Mouse (Mus musculus) olfactory bulb, adult 2 months (tissue): ENCODE results near the gene Mrpl34.

Experiments used
- CTCF ChIP-seq: fragments of 200-500 bp; IDR thresholded peaks from 2 replicates; pipeline ENCODE4 v1.5.1; 2012; ENCODE audit warnings: low read depth, mild to moderate bottlenecking, low read length, moderate library complexity; ENCODE audit not compliant: insufficient read depth
- POLR2A ChIP-seq: fragments of 200-500 bp; IDR thresholded peaks from 2 replicates; pipeline ENCODE4 v1.6.1; 2012; ENCODE audit warnings: mild to moderate bottlenecking, low read depth, low read length, moderate library complexity; ENCODE audit not compliant: insufficient read depth

DNA sequence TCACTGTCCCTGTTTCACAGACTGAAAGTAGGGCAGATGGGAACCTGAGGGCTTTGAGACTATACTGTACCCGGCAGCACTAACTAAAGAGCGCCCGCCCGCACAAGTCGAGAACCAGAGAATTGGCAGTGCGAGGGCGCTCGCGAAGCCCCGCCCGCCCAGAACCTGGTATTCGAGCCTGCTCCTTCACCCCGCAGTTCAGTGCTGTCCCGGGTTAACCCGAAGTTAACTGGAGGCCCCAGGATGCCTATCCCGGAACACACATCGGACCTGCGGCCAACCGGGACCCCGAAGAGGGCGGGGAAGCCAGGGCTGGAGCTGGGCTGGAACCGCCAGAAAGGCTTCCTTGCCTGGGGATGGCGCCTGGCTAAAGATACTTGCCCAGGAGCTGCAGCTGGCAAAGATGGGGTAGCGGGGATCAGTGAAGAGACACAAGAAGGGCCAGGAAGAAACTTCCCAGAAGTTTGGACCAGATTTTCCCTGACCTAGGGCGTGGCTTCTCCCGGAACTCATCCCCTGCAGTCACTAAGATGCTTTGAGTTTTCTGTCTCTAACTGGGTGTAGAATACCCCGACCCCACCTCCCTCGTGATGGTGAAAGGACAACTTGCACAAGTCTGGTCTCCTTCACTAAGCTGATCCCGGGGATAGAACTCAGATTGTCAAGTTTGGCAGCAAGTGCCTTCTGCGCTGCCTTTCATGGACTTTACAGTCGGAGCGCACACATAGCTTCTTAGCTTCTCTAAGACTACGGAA, 23.1 kb downstream of the Mrpl34 start, which contains the start of gene Gtpbp3:
- no peak for TF ChIP-seq CTCF
- TF ChIP-seq POLR2A: no peak
